In the genomic region with DNA sequence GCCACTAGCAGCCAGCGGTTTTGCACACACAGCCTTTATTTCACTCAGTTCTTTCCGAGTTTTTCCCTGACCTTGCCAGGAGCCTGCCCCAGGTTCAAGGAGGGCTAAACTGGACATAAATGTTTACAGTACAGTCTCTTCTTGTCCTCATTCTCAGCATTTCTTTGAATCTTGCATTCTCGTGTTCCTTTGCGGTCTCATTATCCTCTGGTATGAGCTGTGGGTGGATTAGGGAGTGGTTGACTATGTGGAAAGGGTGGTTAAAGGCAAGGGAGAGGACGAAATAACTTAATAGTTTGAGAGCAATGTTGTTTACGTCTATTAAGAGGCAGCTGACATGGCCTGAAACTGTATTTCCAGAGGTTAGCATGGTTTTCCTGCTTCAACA, we compare ENCODE assay signal across 8 mouse cellular contexts. TPM values are rescaled to one million over a fixed set of nuclear protein-coding genes. Genes with fewer than 3 reads are reported as not detected.
DNase-seq lines count a peak whose midpoint lies in the region; TF ChIP-seq lines count a peak whose summit lies in the region.

No protein-coding gene starts in this region.

- peak overlapping the region; percentile 89 for H3K27ac ChIP-seq in heart, embryonic 10.5 days
- H3K27ac ChIP-seq in ES-E14 (ENCODE audit: insufficient read depth, low read depth, low read length, poor library complexity, severe bottlenecking), result peak overlapping the region; percentile 65; the same call in 1 of the 2 replicates

- H3K27me3 ChIP-seq in heart, embryonic 10.5 days (ENCODE audit: insufficient read depth, poor library complexity, severe bottlenecking), result no peaks in the 10 kb centered on the region
- peaks cover 3% of the 10 kb centered on the region for H3K27me3 ChIP-seq in megakaryocyte, embryonic 14.5 days (replicated peaks)

- no peak for DNase-seq in heart, embryonic 10.5 days (ENCODE audit: low spot score)
- DNase-seq in heart, adult 11 months, result no peak
- DNase-seq in ES-E14 (ENCODE audit: low read depth, low spot score), result no peak
- peak; percentile 12 for DNase-seq in gonadal fat pad, adult 2 months (ENCODE audit: low read depth)
- DNase-seq in layer of hippocampus, postnatal 10 days (ENCODE audit: low spot score in 2 of 2), result no peak
- no peak for DNase-seq in embryo, embryonic 10.5 days (ENCODE audit: low spot score)
- DNase-seq in cerebellum, adult 9-11 months, result no peak

- H3K4me3 ChIP-seq in heart, embryonic 10.5 days, result peak overlapping the region; percentile 96
- H3K4me3 ChIP-seq in ES-E14 (ENCODE audit: insufficient read depth in 1 of 2, low read depth in 1 of 2, low read length in 2 of 2, poor library complexity in 1 of 2, severe bottlenecking in 1 of 2), result peak overlapping the region; percentile 79 to 81
- peak overlapping the region; percentile 94 for H3K4me3 ChIP-seq in megakaryocyte, embryonic 14.5 days (replicated peaks)

- in situ Hi-C loops in ES-E14 (cut with MboI; ENCODE audit: low sequenced_read_pairs in 2 of 2, unreplicated experiment in 2 of 2), result no loop called here

- H3K4me1 ChIP-seq in heart, embryonic 10.5 days, result peaks cover 17% of the 10 kb centered on the region; the same call in 1 of the 2 replicates
- H3K4me1 ChIP-seq in ES-E14 (ENCODE audit: control insufficient read depth in 2 of 2, insufficient read depth in 2 of 2, low read length in 2 of 2, poor library complexity in 1 of 2), result no peaks in the 10 kb centered on the region
- peaks cover 20% of the 10 kb centered on the region for H3K4me1 ChIP-seq in megakaryocyte, embryonic 14.5 days

- peak overlapping the region; percentile 93 for H3K9ac ChIP-seq in ES-E14 (ENCODE audit: insufficient read depth, low read depth, low read length, poor library complexity, severe bottlenecking)

- no peaks in the 10 kb centered on the region for H3K36me3 ChIP-seq in heart, embryonic 10.5 days
- H3K36me3 ChIP-seq in ES-E14 (ENCODE audit: control insufficient read depth, insufficient read depth, low read length, poor library complexity, severe bottlenecking), result no peaks in the 10 kb centered on the region; the same call in 1 of the 2 replicates
- no peaks in the 10 kb centered on the region for H3K36me3 ChIP-seq in megakaryocyte, embryonic 14.5 days (replicated peaks; ENCODE audit: low read length)

- no peaks in the 10 kb centered on the region for H3K9me3 ChIP-seq in heart, embryonic 10.5 days
- no peaks in the 10 kb centered on the region for H3K9me3 ChIP-seq in ES-E14 (ENCODE audit: control insufficient read depth, insufficient read depth, low read depth, low read length)
- H3K9me3 ChIP-seq in megakaryocyte, embryonic 14.5 days, result peaks cover 5% of the 10 kb centered on the region

- under 1% methylated on average over 6 of the region's 6 CpGs for WGBS in heart, embryonic 10.5 days

TF ChIP-seq in ES-E14, 5 proteins besides CTCF, POLR2A, EP300 and RAD21:
- TF ChIP-seq CHD2 (IDR thresholded peaks at IDR 0.05; ENCODE audit: low read depth, low read length) (no peak), ZNF384 (IDR thresholded peaks at IDR 0.05; ENCODE audit: low read depth, low read length) (no peak), HCFC1 (IDR thresholded peaks at IDR 0.05; ENCODE audit: borderline replicate concordance, insufficient read depth, low read length) (no peak), MAFK (IDR thresholded peaks at IDR 0.05; ENCODE audit: insufficient read depth, low read depth, low read length) (no peak), ZC3H11A (IDR thresholded peaks at IDR 0.05; ENCODE audit: borderline replicate concordance, low read depth, low read length) (no peak)

RNA-seq across cellular contexts. Expression of a gene that starts 54.6 kb away (rescaled TPM):
- 10.6 and 14.1 TPM in 2 replicates for polyA plus RNA-seq in heart, embryonic 10.5 days (2016; fragmentation: Nextera tagmentation; extraction: Ambion mirVana)
- 10.9 and 11.3 TPM in 2 replicates for total RNA-seq in ES-E14 (2012; rRNA removed)
- 4.8 and 5.3 TPM in 2 replicates for polyA plus RNA-seq in gonadal fat pad, adult 2 months (2012; rRNA removed)
- polyA plus RNA-seq in megakaryocyte, embryonic 14.5 days (2012; ENCODE audit: insufficient read depth, low replicate concordance), result 0.10 TPM in 1 of 2 replicates, not detected in the other
- total RNA-seq in layer of hippocampus, postnatal 10 days (2021), result 10 to 100 TPM; 60.8 to 66.3 TPM
